Mouse (Mus musculus): ENCODE measurements around the gene 4931422A03Rik. TPM values are rescaled to one million over a fixed set of nuclear protein-coding genes. Genes with fewer than 3 reads are reported as not detected.
"Not testable (repeated sequence)": the region's sequence is repeated elsewhere in the genome, so short reads cannot be mapped to it uniquely, and the experiment has no call there.

4931422A03Rik gene
- polyA plus RNA-seq, 1 experiment from 2014 or later: 2.1 TPM

- Histone ChIP-seq H3K9me3 (replicated peaks; ENCODE audit: control insufficient read depth, low read length) (no peaks in the 10 kb centered on the region), H3K4me3 (ENCODE audit: low read length) (no peak overlapping the region), H3K27ac (ENCODE audit: low read length) (no peak overlapping the region), H3K4me2 (ENCODE audit: low read depth, low read length) (no peak overlapping the region), H3K4me1 (ENCODE audit: control insufficient read depth, insufficient read depth, low read length) (no peaks in the 10 kb centered on the region), H3K36me3 (ENCODE audit: control insufficient read depth, insufficient read depth) (no peaks in the 10 kb centered on the region), H3K9ac (ENCODE audit: low read length) (no peak overlapping the region), H3K27me3 (ENCODE audit: control insufficient read depth, insufficient read depth, low read length) (peaks cover 6% of the 10 kb centered on the region)
- ATAC-seq (replicated peaks; ENCODE audit: extremely low read depth, insufficient read depth, low FRiP score): no peak
- 71% methylated on average over 4 of the region's 4 CpGs for WGBS
Measured at GRCm38 (mm10) chr2:104001861-104002260, 26.3 kb downstream of the 4931422A03Rik start.

- no peak for ATAC-seq (replicated peaks; ENCODE audit: extremely low read depth, insufficient read depth, low FRiP score)
- H3K4me1 ChIP-seq (ENCODE audit: control insufficient read depth, insufficient read depth, low read length): no peaks in the 10 kb centered on the region
- WGBS: 26% methylated on average over 2 of the region's 2 CpGs
- no peak overlapping the region for H3K4me3 ChIP-seq (ENCODE audit: low read length)
- no peaks in the 10 kb centered on the region for H3K9me3 ChIP-seq (replicated peaks; ENCODE audit: control insufficient read depth, low read length)
- H3K27me3 ChIP-seq (ENCODE audit: control insufficient read depth, insufficient read depth, low read length): peaks cover 6% of the 10 kb centered on the region
- no peak overlapping the region for H3K9ac ChIP-seq (ENCODE audit: low read length)
- H3K27ac ChIP-seq (ENCODE audit: low read length): no peak overlapping the region
- no peaks in the 10 kb centered on the region for H3K36me3 ChIP-seq (ENCODE audit: control insufficient read depth, insufficient read depth)
- no peak overlapping the region for H3K4me2 ChIP-seq (ENCODE audit: low read depth, low read length)
Measured at GRCm38 (mm10) chr2:104001076-104001475, 27.1 kb downstream of the 4931422A03Rik start.

GRCm38 (mm10) chr2:103992618-103993332, 35.4 kb downstream of the 4931422A03Rik start:
- Histone ChIP-seq H3K9me3 (replicated peaks; ENCODE audit: control insufficient read depth, low read length) (no peaks in the 10 kb centered on the region), H3K4me2 (ENCODE audit: low read depth, low read length) (no peak overlapping the region), H3K4me1 (ENCODE audit: control insufficient read depth, insufficient read depth, low read length) (no peaks in the 10 kb centered on the region), H3K36me3 (ENCODE audit: control insufficient read depth, insufficient read depth) (no peaks in the 10 kb centered on the region), H3K27me3 (ENCODE audit: control insufficient read depth, insufficient read depth, low read length) (0 out of 2 replicates have a peak, but pooled peaks cover 2% of the 10 kb centered on the region), H3K9ac (ENCODE audit: low read length) (no peak overlapping the region), H3K27ac (ENCODE audit: low read length) (no peak overlapping the region), H3K4me3 (ENCODE audit: low read length) (no peak overlapping the region)
- ATAC-seq (replicated peaks; ENCODE audit: extremely low read depth, insufficient read depth, low FRiP score): no peak
- WGBS: 35% methylated on average over 17 of the region's 17 CpGs

GRCm38 (mm10) chr2:103992162-103992561, 36.0 kb downstream of the 4931422A03Rik start:
- Histone ChIP-seq H3K4me1 (ENCODE audit: control insufficient read depth, insufficient read depth, low read length) (no peaks in the 10 kb centered on the region), H3K9ac (ENCODE audit: low read length) (no peak overlapping the region), H3K27me3 (ENCODE audit: control insufficient read depth, insufficient read depth, low read length) (0 out of 2 replicates have a peak, but pooled peaks cover 2% of the 10 kb centered on the region), H3K4me3 (ENCODE audit: low read length) (no peak overlapping the region), H3K9me3 (replicated peaks; ENCODE audit: control insufficient read depth, low read length) (no peaks in the 10 kb centered on the region), H3K4me2 (ENCODE audit: low read depth, low read length) (no peak overlapping the region), H3K36me3 (ENCODE audit: control insufficient read depth, insufficient read depth) (no peaks in the 10 kb centered on the region), H3K27ac (ENCODE audit: low read length) (no peak overlapping the region)
- 55% methylated on average over 9 of the region's 9 CpGs for WGBS
- no peak for ATAC-seq (replicated peaks; ENCODE audit: extremely low read depth, insufficient read depth, low FRiP score)

GRCm38 (mm10) chr2:103991303-103991702, 36.9 kb downstream of the 4931422A03Rik start:
- Histone ChIP-seq H3K4me2 (ENCODE audit: low read depth, low read length) (no peak overlapping the region), H3K4me3 (ENCODE audit: low read length) (no peak overlapping the region), H3K36me3 (ENCODE audit: control insufficient read depth, insufficient read depth) (no peaks in the 10 kb centered on the region), H3K4me1 (ENCODE audit: control insufficient read depth, insufficient read depth, low read length) (no peaks in the 10 kb centered on the region), H3K27me3 (ENCODE audit: control insufficient read depth, insufficient read depth, low read length) (0 out of 2 replicates have a peak, but pooled peaks cover 2% of the 10 kb centered on the region), H3K9ac (ENCODE audit: low read length) (no peak overlapping the region), H3K9me3 (replicated peaks; ENCODE audit: control insufficient read depth, low read length) (no peaks in the 10 kb centered on the region), H3K27ac (ENCODE audit: low read length) (no peak overlapping the region)
- no peak for ATAC-seq (replicated peaks; ENCODE audit: extremely low read depth, insufficient read depth, low FRiP score)

- H3K9me3 ChIP-seq (replicated peaks; ENCODE audit: control insufficient read depth, low read length): no peaks in the 10 kb centered on the region
- H3K4me2 ChIP-seq (ENCODE audit: low read depth, low read length): no peak overlapping the region
- no peak for ATAC-seq (replicated peaks; ENCODE audit: extremely low read depth, insufficient read depth, low FRiP score)
- H3K27me3 ChIP-seq (ENCODE audit: control insufficient read depth, insufficient read depth, low read length): 0 out of 2 replicates have a peak, but pooled peaks cover 2% of the 10 kb centered on the region
- no peak overlapping the region for H3K9ac ChIP-seq (ENCODE audit: low read length)
- H3K4me1 ChIP-seq (ENCODE audit: control insufficient read depth, insufficient read depth, low read length): no peaks in the 10 kb centered on the region
- 79% methylated on average over 6 of the region's 6 CpGs for WGBS
- no peaks in the 10 kb centered on the region for H3K36me3 ChIP-seq (ENCODE audit: control insufficient read depth, insufficient read depth)
- H3K4me3 ChIP-seq (ENCODE audit: low read length): no peak overlapping the region
- no peak overlapping the region for H3K27ac ChIP-seq (ENCODE audit: low read length)
Measured at GRCm38 (mm10) chr2:103989724-103990123, 38.4 kb downstream of the 4931422A03Rik start.

- not testable (repeated sequence) for H3K36me3 ChIP-seq (ENCODE audit: control insufficient read depth, insufficient read depth); H3K4me1 ChIP-seq (ENCODE audit: control insufficient read depth, insufficient read depth, low read length); H3K27ac ChIP-seq (ENCODE audit: low read length); ATAC-seq (replicated peaks; ENCODE audit: extremely low read depth, insufficient read depth, low FRiP score); H3K27me3 ChIP-seq (ENCODE audit: control insufficient read depth, insufficient read depth, low read length); H3K4me3 ChIP-seq (ENCODE audit: low read length); H3K9ac ChIP-seq (ENCODE audit: low read length); H3K4me2 ChIP-seq (ENCODE audit: low read depth, low read length); H3K9me3 ChIP-seq (replicated peaks; ENCODE audit: control insufficient read depth, low read length)
- 61% methylated on average over 5 of the region's 8 CpGs for WGBS
Measured at GRCm38 (mm10) chr2:103987595-103987994, 40.6 kb downstream of the 4931422A03Rik start.

- no peaks in the 10 kb centered on the region for H3K9me3 ChIP-seq (replicated peaks; ENCODE audit: control insufficient read depth, low read length)
- 86% methylated on average over 10 of the region's 10 CpGs for WGBS
- ATAC-seq (replicated peaks; ENCODE audit: extremely low read depth, insufficient read depth, low FRiP score): no peak
Measured at GRCm38 (mm10) chr2:103983146-103983545, 45.0 kb downstream of the 4931422A03Rik start.

GRCm38 (mm10) chr2:103982250-103982649, 45.9 kb downstream of the 4931422A03Rik start:
- 7% methylated on average over 5 of the region's 5 CpGs for WGBS

More at GRCm38 (mm10) chr2:103983146-103983545, 45.0 kb downstream of the 4931422A03Rik start:
- H3K4me3 ChIP-seq (ENCODE audit: low read length): no peak overlapping the region
- peaks cover 10% of the 10 kb centered on the region for H3K27me3 ChIP-seq (ENCODE audit: control insufficient read depth, insufficient read depth, low read length)
- H3K27ac ChIP-seq (ENCODE audit: low read length): no peak overlapping the region
- H3K4me1 ChIP-seq (ENCODE audit: control insufficient read depth, insufficient read depth, low read length): no peaks in the 10 kb centered on the region
- no peak overlapping the region for H3K4me2 ChIP-seq (ENCODE audit: low read depth, low read length)
- H3K9ac ChIP-seq (ENCODE audit: low read length): no peak overlapping the region
- H3K36me3 ChIP-seq (ENCODE audit: control insufficient read depth, insufficient read depth): no peaks in the 10 kb centered on the region

More at GRCm38 (mm10) chr2:103982250-103982649, 45.9 kb downstream of the 4931422A03Rik start:
- no peak overlapping the region for H3K4me3 ChIP-seq (ENCODE audit: low read length)
- no peaks in the 10 kb centered on the region for H3K9me3 ChIP-seq (replicated peaks; ENCODE audit: control insufficient read depth, low read length)
- H3K36me3 ChIP-seq (ENCODE audit: control insufficient read depth, insufficient read depth): no peaks in the 10 kb centered on the region
- H3K4me2 ChIP-seq (ENCODE audit: low read depth, low read length): no peak overlapping the region
- H3K27ac ChIP-seq (ENCODE audit: low read length): no peak overlapping the region
- H3K9ac ChIP-seq (ENCODE audit: low read length): no peak overlapping the region
- H3K4me1 ChIP-seq (ENCODE audit: control insufficient read depth, insufficient read depth, low read length): no peaks in the 10 kb centered on the region
- H3K27me3 ChIP-seq (ENCODE audit: control insufficient read depth, insufficient read depth, low read length): peaks cover 10% of the 10 kb centered on the region
- ATAC-seq (replicated peaks; ENCODE audit: extremely low read depth, insufficient read depth, low FRiP score): no peak
